Mouse (Mus musculus) midbrain, embryonic 16.5 days (tissue): Measurements from ENCODE around the gene Cep89. TPM values are rescaled to one million over a fixed set of nuclear protein-coding genes. Genes with fewer than 3 reads are reported as not detected.

ENCODE experiments used
- ATAC-seq: fragments of 200-750 bp; cut with Nextera tagmentation; 2 replicates; pipeline ENCODE4 v1.8.0; 2017; ENCODE audit warnings: moderate TSS enrichment
- H3K27ac ChIP-seq: fragments of 300-500 bp; sonication (generic); 2 replicates; pipeline ENCODE4 v1.5.1; 2014; ENCODE audit warnings: mild to moderate bottlenecking, low read length, mixed read lengths
- H3K27me3 ChIP-seq: fragments of 300-500 bp; sonication (generic); 2 replicates; pipeline ENCODE4 v1.6.1; 2014; ENCODE audit warnings: low read depth, low read length, mixed read lengths; ENCODE audit not compliant: control insufficient read depth, insufficient read depth
- H3K36me3 ChIP-seq: fragments of 300-500 bp; sonication (generic); 2 replicates; pipeline ENCODE4 v1.6.1; 2014; ENCODE audit warnings: mild to moderate bottlenecking, low read length, moderate library complexity, mixed read lengths; ENCODE audit not compliant: control insufficient read depth, insufficient read depth
- H3K4me1 ChIP-seq: fragments of 300-500 bp; sonication (generic); 2 replicates; pipeline ENCODE4 v1.6.1; 2014; ENCODE audit warnings: mild to moderate bottlenecking, low read length, mixed read lengths; ENCODE audit not compliant: control insufficient read depth, insufficient read depth
- H3K4me2 ChIP-seq: fragments of 300-500 bp; sonication (generic); 2 replicates; pipeline ENCODE4 v1.6.1; 2014; ENCODE audit warnings: mild to moderate bottlenecking, low read length, mixed read lengths
- H3K4me3 ChIP-seq: fragments of 300-500 bp; sonication (generic); 2 replicates; pipeline ENCODE4 v1.5.1; 2014; ENCODE audit warnings: low read depth, mild to moderate bottlenecking, low read length, moderate library complexity, mixed read lengths
- H3K9ac ChIP-seq: fragments of 300-500 bp; sonication (generic); 2 replicates; pipeline ENCODE4 v1.6.1; 2014; ENCODE audit warnings: low read depth, low read length, mixed read lengths
- H3K9me3 ChIP-seq: fragments of 300-500 bp; sonication (generic); replicated peaks from 2 replicates; pipeline ENCODE4 v1.6.1; 2014; ENCODE audit warnings: mild to moderate bottlenecking, low read length, mixed read lengths; ENCODE audit not compliant: control insufficient read depth, poor library complexity, severe bottlenecking
- WGBS: fragments of 180-500 bp; shearing (Covaris S2); extraction: QIAGEN DNeasy Blood & Tissue Kit; methylation state at CpG from one replicate; pipeline ENCODE4 v1.1.7; 2014; 5-methylcytosine and 5-hydroxymethylcytosine counted together
- polyA plus RNA-seq: library from polyadenylated mRNA; unstranded; fragments of >200 nt; fragmentation: Nextera tagmentation; extraction: Ambion mirVana; gene quantifications from 2 replicates; pipeline ENCODE4 v1.2.1, GENCODE M21; 2015

Gene Cep89
- polyA plus RNA-seq, 1 experiment from 2014 or later, result 34.7 TPM

DNA sequence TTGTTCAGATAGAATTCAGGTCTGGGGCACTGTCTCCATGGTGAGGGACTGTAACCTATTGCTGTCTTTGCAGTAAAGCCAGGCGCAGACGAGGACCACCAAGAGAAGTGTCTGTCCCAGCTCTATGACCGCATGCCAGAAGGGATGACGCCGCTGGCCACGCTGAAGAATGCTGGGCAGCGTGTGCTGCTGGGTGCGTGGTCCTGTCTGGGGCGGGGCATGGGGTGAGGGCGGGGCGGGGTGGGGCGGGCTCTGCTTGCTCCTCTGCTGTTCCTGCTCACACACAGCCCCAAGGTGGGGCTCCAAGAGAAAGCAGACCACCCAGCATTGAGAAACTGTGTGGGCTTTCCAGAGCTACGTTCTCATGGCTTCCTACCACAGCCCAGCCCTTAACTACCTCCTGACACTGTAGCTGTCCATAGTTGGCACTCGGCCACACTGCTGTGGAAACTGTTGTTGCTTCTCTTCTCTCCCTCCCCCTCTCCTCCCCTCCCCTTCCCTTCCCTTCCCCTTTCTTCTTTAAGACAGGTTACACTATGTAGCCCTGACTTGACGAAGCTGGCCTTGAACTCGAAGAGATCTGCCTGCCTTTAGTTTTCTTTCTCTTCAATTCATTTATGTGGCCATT is 17.2 kb upstream of the Cep89 start:
- Histone ChIP-seq H3K4me2 (no peak overlapping the region), H3K4me1 (no peaks in the 10 kb centered on the region), H3K27me3 (no peaks in the 10 kb centered on the region), H3K36me3 (no peaks in the 10 kb centered on the region), H3K9me3 (no peaks in the 10 kb centered on the region), H3K4me3 (no peak overlapping the region), H3K27ac (no peak overlapping the region), H3K9ac (no peak overlapping the region)
- ATAC-seq, result no peak
- 46% methylated on average over 16 of the region's 16 CpGs for WGBS

- Histone ChIP-seq H3K9ac (no peak overlapping the region), H3K27me3 (no peaks in the 10 kb centered on the region), H3K4me3 (no peak overlapping the region), H3K36me3 (no peaks in the 10 kb centered on the region), H3K27ac (no peak overlapping the region), H3K4me2 (no peak overlapping the region), H3K9me3 (no peaks in the 10 kb centered on the region), H3K4me1 (no peaks in the 10 kb centered on the region)
- no peak for ATAC-seq
- WGBS, result 84% methylated on average over 8 of the region's 8 CpGs
These were observed 16.5 kb upstream of the Cep89 start for GRCm38 (mm10) chr7:35380351-35380750.

GRCm38 (mm10) chr7:35381861-35382260 is 15.0 kb upstream of the Cep89 start:
- H3K4me2 ChIP-seq, result no peak overlapping the region
- 41% methylated on average over 3 of the region's 16 CpGs for WGBS
- H3K9ac ChIP-seq, result no peak overlapping the region
- no peak overlapping the region for H3K27ac ChIP-seq
- no peaks in the 10 kb centered on the region for H3K9me3 ChIP-seq
- ATAC-seq, result no peak
- no peaks in the 10 kb centered on the region for H3K36me3 ChIP-seq
- no peaks in the 10 kb centered on the region for H3K4me1 ChIP-seq
- H3K27me3 ChIP-seq, result no peaks in the 10 kb centered on the region
- H3K4me3 ChIP-seq, result no peak overlapping the region

- H3K4me3 ChIP-seq, result no peak overlapping the region
- ATAC-seq, result no peak
- no peak overlapping the region for H3K9ac ChIP-seq
- H3K36me3 ChIP-seq, result no peaks in the 10 kb centered on the region
- no peak overlapping the region for H3K4me2 ChIP-seq
- no peaks in the 10 kb centered on the region for H3K9me3 ChIP-seq
- H3K27ac ChIP-seq, result no peak overlapping the region
- H3K4me1 ChIP-seq, result no peaks in the 10 kb centered on the region
- H3K27me3 ChIP-seq, result no peaks in the 10 kb centered on the region
- 41% methylated on average over 2 of the region's 2 CpGs for WGBS
These were observed 14.0 kb upstream of the Cep89 start for GRCm38 (mm10) chr7:35382706-35383353.

GRCm38 (mm10) chr7:35386525-35386952 is 10.3 kb upstream of the Cep89 start:
- Histone ChIP-seq H3K4me2 (no peak overlapping the region), H3K27me3 (no peaks in the 10 kb centered on the region), H3K4me1 (no peaks in the 10 kb centered on the region), H3K9me3 (no peaks in the 10 kb centered on the region), H3K36me3 (no peaks in the 10 kb centered on the region), H3K4me3 (no peak overlapping the region), H3K9ac (no peak overlapping the region), H3K27ac (no peak overlapping the region)
- WGBS, result 69% methylated on average over 6 of the region's 6 CpGs
- no peak for ATAC-seq

- Histone ChIP-seq H3K27me3 (no peaks in the 10 kb centered on the region), H3K9me3 (no peaks in the 10 kb centered on the region), H3K9ac (no peak overlapping the region), H3K4me2 (no peak overlapping the region), H3K27ac (no peak overlapping the region), H3K4me1 (no peaks in the 10 kb centered on the region), H3K4me3 (no peak overlapping the region), H3K36me3 (no peaks in the 10 kb centered on the region)
- 70% methylated on average over 6 of the region's 6 CpGs for WGBS
- ATAC-seq, result no peak
These were observed 8.1 kb upstream of the Cep89 start for GRCm38 (mm10) chr7:35388694-35389093.

DNA sequence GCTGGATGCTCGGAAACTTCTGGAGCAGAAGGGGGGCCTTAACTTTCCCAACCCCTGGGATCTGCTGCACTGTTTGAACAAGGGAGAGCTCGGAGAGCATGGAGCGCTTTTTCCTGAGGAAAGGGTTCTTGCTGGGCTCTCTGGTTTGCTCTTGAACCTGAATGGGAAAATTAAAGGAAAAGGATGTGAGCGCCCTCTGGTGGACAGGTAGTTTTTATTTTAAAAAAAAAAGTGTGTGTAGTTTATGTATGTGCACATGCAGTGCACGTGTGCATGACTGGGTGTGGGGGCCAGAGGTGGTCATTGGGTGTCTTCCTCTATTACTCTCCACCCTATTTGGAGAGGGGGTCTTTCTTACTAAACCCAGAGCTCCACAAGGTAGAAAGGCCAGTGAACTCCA is 3.9 kb upstream of the Cep89 start:
- H3K9me3 ChIP-seq, result no peaks in the 10 kb centered on the region
- H3K4me2 ChIP-seq, result no peak overlapping the region
- H3K9ac ChIP-seq, result no peak overlapping the region
- no peaks in the 10 kb centered on the region for H3K27me3 ChIP-seq
- H3K4me3 ChIP-seq, result no peak overlapping the region
- H3K27ac ChIP-seq, result no peak overlapping the region
- ATAC-seq, result no peak
- peaks cover 13% of the 10 kb centered on the region for H3K4me1 ChIP-seq
- H3K36me3 ChIP-seq, result peaks cover 3% of the 10 kb centered on the region; the same call in 1 of the 2 replicates
- 65% methylated on average over 5 of the region's 5 CpGs for WGBS

- peak; percentile 2; the same call in 1 of the 2 replicates for ATAC-seq
- Histone ChIP-seq H3K4me2 (peak overlapping the region; percentile 63), H3K9ac (peak overlapping the region; percentile 60), H3K27ac (no peak overlapping the region), H3K27me3 (no peaks in the 10 kb centered on the region), H3K4me3 (peak overlapping the region; percentile 63), H3K36me3 (peaks cover 5% of the 10 kb centered on the region; the same call in 1 of the 2 replicates), H3K4me1 (peaks cover 17% of the 10 kb centered on the region), H3K9me3 (no peaks in the 10 kb centered on the region)
- WGBS, result 14% methylated on average over 17 of the region's 17 CpGs
These were observed 940 bp upstream of the Cep89 start for GRCm38 (mm10) chr7:35395734-35396456.

DNA sequence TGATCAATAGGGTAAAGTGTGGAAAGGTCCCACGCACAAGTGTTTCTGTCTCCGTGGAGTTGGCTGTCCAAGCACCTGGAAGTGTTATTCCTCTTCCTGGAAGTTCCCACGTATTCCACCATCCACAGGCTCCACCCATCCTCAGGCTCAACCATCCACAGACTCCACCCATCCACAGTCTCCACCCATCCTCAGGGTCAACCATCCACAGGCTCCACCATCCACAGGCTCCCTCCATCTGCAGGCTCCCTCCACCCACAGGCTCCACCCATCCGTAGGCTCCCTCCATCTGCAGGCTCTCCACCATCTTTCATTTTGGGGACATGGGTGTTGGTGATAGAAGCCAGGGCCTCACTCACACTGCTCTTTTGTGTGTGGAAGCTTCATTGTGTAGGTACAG is 4.3 kb downstream of the Cep89 start:
- H3K27ac ChIP-seq, result no peak overlapping the region
- 83% methylated on average over 4 of the region's 4 CpGs for WGBS

More for the DNA sequence above, 4.3 kb downstream of the Cep89 start:
- H3K9ac ChIP-seq, result no peak overlapping the region
- no peaks in the 10 kb centered on the region for H3K9me3 ChIP-seq
- H3K4me3 ChIP-seq, result no peak overlapping the region
- no peak for ATAC-seq
- peaks cover 10% of the 10 kb centered on the region for H3K4me1 ChIP-seq
- H3K36me3 ChIP-seq, result peaks cover 13% of the 10 kb centered on the region
- no peaks in the 10 kb centered on the region for H3K27me3 ChIP-seq
- no peak overlapping the region for H3K4me2 ChIP-seq
